Mouse (Mus musculus) c-Kit-positive CD71-negative TER-119-negative erythroid progenitor cells, embryonic 14.5 days (primary cell): Measurements from ENCODE around the gene Tenm4.

Source experiments
- DNase-seq: peaks from one replicate; pipeline ENCODE4 v3.0.0-alpha.2; 2013; ENCODE audit warnings: low read depth

Tenm4 gene

DNA sequence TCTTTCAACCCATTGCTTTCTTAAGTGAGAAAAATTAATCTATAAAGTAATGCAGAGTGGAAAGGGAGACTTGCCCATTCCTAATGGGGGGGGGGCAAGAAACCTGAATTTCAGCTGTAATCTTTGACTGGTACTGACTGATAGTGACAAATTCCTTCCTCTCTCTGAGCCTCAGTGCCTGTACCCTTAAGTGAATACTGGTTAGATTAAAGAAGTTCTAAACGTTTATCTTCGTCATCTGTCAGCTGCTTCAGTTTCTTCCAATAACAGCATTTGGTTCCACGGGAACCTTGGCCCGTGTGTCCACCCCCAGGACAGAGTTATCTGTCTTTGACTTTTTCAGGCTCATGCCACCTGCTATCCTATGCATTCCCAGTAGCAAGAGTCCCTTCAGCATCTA is 685.5 kb downstream of the Tenm4 start:
- DNase-seq, result no peak

DNA sequence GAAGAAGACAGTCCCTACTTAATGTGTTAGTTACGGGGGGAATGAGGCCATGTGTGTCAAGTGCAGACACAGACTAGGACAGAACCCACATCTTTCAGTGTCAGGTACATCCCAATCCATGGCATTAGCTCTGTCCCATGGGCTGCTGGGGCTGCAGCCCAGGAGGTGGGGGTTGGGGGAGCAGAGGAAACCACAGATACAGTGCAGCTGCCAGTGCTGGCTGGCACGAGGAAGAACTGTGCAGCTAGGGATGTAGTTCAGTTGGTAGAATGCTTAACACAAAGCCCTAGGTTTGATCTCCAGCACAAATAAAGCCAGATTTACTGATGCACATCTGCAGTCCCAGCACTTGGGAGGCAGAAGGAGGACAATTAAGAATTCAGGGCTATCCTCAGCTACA is 688.0 kb downstream of the Tenm4 start:
- DNase-seq, result no peak

DNA sequence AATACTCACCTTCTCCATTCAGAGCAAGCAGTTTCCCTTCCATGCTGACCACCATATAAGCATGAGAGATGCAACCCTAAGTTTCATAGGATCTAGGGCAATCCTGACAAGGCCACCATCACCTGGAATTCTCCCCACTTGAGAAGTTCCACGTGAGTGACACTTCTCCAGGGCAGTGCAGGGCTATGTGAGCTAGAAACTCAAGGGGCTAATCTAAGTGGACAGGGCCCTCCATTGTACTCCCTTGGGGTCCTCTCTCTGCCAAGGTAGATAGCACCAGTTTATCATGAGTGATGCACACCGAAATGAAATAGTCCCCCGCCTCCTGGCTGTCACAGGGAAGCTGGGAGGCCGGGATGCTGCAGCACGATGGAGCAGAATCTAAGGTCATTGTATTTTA is 688.6 kb downstream of the Tenm4 start:
- DNase-seq, result no peak

DNA sequence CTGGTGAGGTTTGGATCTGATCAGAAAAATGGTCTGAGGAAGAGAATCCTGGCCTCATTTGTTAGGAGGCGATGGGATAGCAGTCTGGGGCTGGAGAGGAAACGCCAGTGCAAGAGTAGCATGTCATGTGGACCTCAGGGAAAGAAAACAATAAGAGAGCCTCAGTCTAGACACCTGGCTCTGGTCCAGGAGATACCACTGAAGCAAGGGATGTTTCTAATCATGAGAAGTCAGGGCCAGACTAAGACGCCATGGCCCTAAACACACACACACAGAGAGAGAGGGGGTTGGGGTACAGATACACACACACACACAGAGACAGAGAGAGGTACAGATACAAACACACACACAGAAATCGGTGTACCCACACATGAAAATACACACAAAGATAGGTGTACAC is 689.6 kb downstream of the Tenm4 start:
- DNase-seq, result no peak

DNA sequence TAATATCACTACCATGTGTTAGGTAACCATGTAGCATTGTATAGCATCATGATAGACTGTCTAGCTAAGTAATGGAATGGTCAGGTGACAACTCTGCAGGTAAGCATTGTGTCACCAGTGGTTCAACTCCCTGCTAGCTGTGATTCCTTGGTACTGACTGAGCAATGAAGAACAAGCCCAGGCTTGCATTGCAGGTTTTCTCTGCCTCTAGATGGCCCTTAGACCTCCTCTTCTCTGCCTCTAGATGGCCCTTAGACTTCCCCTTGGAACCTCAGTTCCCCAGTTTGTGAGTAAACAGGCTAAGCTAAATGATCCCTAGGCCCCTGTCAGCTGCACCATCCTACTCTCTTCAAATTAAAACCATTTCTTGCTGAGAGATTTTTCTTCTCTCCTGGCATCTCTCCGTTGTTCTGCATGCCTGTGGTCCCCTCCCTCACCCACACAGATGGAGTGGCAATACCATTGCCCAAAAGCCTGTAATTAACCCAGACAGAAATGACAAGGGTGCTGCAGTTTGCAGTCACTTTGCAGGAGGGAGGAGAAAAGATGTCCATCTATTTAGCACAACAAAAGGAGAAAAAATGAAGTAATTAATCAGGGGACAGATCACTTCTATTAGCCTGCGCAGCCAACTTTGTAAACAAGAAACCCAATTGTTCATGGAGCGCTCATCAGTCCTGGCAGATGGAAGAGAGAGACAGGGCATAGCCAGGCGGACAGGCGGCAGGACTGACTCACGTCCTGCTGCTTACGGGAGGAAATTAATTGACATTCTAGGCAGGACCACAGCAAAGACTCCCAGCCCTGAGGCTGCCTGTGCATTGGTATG is 694.1 kb downstream of the Tenm4 start:
- DNase-seq, result no peak

DNA sequence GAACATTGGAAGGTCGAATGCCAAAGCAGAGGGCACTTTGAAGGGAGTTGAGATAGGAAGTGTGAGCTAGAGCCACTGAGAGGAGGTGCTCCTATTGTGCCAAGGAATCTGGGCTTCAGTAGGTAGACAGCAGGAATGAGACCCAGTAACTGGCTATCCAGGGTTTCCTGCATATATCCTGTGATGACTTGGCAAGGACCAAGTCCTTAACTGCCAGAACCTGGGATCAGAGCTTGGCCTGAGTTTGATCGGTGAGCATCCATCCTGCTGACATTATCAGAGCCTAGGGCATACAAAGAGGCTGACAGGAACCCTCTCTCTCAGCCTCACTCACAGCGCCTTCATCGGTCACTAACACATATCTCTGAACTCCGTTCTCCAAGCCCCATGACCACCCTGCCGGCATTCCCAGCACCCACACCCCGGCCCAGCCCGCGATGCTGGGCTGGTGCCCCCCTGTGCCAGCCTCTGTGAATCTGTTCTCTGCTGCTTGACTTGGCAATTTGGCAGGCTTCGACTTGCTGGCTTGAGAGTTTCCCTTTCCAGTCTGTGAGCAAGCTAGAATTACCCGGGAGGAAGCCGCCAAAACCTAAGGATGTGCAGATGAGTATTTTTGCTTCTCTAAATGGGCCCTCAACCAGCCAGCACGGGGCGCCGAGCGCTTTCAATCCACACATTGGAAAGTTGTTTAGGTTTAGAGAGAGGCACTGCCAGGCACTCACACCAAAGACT is 698.2 kb downstream of the Tenm4 start:
- DNase-seq, result no peak

DNA sequence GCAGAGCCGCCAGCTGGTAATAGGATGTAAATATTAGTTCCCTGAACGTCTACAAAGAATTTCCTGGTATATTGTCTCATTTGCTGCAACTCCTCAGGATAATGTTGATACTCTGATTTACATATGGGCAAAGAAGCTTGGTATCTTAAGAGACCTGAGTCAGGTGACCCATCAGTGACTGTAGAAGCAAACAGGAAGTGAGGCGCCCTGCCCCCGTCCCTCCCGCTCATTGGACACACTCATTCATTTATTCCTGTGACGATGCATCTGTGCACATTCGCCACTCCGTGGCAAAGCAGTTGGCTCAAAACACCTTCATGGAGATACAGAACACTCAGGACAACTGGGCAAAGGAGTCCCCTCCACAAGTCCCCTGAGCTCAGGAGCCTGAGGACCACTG is 699.4 kb downstream of the Tenm4 start:
- no peak for DNase-seq

DNA sequence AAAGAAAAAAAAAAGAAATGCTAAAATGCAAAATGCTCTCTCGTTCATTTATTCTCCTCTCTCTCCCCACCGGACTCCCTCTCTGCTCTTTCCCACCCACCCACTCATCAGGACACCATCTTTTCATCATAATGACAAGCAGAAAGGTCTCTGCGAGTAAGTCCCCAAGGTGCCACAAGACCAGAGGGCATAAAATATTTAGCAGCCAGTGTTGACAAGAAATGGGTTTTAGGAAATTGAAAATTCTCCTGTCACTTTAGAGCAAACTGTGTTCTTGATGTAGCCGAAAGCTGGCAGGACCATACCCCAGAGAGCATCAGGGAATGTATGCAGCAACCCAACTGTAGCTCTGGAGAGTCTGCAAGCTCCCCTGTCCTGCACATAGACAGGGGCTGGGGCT is 700.0 kb downstream of the Tenm4 start:
- DNase-seq, result no peak

DNA sequence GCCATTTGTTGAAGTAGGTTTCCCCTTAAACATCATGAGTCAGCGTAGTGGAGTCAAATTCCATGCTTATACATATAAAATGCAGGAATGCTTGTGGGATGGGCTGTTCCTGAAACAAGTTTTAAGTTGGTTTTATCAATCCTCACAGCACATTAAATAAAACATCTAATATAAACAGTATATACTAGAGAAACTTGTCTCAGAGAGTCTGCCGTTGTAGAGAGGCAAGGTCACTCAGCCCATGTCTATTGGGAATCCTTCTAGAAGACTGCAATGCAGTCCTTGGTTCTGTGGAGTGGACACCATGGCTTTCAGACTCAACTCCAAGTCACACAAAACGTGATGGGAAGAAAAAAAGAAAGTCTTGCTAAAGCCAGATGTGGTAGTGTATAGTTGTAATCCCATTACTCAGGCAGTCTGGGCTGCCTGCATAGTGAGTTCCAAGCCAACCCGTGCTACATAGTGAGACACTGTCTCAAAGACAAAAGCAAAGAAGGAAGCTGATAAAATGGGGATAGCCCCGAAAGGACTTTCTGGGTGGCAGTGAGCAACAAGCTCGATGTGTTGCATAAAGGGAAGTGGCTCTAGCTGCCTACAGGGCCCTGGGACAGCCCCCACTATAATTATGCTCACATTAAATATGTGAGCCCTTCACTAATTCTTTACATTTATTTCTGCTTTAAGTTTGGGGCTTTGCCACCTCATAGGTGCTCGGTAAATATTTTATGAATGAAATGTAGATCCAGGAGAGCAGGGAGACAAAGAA is 707.6 kb downstream of the Tenm4 start:
- DNase-seq, result no peak

DNA sequence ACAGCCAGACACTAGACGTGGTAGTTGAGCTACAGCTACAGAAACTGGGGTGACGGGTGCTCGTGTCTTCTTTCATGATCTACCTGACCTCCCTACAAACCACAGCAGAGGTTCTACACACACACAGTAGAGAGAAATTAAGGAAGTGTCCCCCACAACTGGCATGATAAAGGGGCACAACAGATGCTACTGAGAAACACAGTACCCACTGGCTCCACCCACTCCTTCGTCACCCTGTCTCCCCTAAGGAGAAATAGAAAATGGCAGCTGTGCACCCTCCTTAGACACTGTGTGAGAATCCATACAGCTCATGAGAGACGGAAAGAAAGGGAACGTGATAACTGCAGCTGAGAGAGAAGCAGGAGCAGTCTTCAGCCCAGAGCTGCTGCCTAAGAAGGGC is 708.5 kb downstream of the Tenm4 start:
- no peak for DNase-seq

DNA sequence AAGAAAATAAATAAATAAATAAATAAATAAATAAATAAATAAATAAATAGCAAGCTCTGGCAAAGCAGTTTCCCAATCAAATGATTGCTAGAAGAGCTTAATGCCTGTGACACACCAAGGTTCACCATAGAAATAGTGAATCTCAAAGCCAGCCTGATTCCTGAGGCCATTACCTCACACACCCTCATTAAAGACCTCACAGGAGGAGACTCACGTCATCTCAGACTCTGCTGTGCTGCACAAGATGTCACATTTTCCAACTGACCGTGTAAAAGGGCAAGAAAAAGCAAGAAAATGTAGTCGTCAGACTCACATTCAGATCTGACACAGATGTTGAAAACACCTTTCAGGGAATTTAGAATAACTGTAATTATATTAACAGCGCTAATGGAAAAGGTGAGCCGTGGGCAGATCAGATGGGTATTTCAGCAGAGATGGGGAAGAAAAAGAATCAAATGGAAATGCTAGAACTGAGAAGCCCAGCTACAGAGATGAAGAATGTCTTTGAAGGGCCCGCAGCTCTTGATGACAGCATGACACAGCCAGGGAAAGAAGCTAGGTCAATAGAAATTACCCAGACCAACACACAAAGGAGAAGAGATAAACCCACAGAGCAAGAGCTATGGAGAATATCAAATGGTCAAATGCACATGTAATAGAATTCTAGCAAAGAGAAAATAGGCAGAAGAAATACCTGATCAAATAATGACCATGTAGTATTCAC is 709.3 kb downstream of the Tenm4 start:
- no peak for DNase-seq

DNA sequence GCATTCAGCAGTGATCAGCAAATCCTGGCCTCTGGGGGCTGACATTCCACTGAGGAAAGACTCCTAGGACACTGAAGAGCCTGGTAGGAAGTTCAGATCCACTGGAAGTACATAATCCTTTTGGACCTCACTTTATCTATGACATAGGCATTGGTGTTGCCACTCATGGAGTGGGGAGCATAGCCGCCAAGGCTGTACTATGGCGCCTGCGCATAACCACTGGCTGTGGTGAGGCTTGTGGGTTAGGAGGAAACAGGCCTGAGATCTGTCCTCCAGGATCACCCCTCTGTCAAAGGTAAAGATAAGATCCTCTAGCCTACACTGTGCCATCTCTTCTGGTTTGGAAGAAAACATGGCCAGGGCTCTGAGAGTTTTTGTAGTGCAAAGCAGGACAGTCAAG is 712.3 kb downstream of the Tenm4 start:
- no peak for DNase-seq

DNA sequence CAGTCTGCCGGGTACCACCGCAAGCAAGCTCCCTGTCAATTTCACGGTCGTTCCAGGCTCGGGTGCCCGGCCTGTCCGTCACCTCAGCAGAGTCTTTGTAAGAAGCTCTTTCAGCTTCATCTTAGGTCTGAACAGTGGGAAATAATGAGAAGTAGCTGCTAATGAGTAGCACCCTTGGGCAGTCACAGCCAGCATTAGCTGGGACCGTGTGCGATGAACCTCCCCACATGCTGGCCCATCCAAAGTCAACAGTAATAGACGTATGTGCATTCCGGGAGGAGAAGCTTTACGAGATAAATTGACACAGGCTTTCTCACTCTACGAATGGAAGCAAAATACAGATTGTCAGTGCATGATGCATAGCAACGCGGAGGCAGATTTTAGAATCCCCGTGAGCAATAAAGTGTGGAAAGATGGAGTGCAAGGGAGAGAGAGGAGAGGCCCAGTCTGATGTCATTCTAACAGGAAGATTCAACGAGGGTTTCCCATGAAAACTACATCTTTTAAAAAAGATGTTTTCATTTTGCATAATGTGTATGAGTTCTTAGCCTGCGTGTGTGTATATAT is 716.1 kb downstream of the Tenm4 start:
- DNase-seq, result no peak

DNA sequence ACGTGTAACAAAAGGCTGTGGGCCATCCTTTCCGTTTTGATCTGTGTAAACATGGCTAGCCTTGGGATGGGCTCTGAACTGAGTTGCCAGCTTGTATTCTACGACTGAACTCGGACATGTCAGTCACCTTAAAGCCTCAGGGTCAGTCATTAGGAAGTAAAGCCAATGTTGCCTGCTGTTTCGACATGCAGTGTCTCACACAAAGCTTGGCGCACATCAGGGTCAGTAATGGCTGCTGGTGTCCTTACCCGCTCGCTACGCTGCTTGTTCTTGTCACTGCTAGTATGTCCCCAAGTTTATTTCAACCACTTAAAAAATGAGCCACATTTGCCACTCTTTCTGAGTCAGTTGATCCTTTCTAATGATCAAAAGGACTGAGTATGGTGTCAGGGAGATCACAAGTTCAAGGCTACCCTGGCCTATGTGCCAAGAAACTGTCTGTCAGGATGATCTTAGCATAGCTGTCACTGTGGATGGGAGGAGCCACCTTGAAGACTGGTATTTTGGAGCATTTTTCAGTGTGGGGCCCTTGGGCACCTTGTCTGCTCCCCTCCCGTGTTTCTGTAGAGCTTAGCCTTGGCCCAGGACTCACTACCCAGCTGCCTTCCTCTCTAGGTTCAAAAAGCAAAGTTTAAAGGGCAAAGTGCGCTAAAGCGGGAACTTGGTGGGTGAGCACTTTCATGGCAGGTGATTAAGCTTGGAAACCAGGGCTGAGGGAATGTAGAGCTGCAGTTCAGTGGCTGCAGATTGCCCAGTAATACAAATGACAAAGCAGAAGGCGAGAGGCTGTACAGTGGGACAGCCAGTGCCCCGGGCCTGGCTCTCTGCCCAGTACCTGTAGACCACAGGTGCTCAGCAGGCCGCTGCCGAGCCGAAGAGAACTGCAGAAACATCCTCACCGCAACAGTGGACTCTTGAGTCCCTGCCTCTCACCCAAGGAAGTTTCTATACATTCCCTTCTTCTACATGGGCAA is 718.3 kb downstream of the Tenm4 start:
- DNase-seq, result no peak

DNA sequence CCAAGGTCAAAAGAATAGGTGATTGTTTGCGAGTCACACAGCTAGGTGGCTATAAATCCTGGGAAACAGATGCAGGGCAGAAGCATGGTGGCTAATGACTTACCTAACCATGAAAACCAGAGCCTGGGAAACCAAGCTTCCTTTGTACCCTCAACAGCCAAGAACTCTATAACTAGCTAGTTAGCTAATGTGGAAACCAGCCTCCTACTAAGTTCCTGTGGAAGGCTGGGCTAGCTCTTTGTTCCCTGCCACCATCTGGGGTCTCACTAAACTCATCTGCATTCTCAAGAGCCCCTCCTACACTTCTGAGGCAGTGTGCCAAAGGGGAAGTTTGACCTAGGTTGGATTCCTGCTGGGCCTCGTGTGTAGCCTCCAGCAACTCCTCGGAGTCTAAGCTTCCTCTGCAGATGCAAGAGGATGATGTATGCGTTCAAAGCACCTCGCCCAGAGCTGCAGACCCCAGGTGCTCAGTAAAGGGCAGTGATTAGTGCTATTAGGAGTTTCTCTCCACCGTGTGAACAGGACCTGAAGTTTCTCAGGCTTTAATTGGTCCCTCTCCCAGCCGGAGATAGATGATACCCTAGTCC is 719.1 kb downstream of the Tenm4 start:
- no peak for DNase-seq

DNA sequence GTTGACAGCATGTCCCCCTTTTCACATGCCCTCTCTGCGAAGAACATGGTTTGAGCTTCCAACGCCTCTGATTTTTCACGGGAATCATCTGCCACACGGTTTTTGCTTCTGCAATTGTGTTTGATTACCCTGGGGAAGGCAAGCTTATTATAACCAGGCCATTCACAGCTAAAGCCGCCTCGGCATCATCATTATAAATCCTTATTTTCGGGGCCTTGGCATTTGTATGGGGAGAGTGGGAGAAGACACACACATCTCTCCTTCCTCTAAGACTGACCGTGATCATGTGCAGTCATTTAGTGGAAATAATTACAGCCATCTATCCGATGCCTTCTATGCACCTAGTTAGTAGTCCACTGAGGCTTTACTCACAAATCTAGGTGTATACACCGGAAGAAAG is 719.9 kb downstream of the Tenm4 start:
- no peak for DNase-seq

DNA sequence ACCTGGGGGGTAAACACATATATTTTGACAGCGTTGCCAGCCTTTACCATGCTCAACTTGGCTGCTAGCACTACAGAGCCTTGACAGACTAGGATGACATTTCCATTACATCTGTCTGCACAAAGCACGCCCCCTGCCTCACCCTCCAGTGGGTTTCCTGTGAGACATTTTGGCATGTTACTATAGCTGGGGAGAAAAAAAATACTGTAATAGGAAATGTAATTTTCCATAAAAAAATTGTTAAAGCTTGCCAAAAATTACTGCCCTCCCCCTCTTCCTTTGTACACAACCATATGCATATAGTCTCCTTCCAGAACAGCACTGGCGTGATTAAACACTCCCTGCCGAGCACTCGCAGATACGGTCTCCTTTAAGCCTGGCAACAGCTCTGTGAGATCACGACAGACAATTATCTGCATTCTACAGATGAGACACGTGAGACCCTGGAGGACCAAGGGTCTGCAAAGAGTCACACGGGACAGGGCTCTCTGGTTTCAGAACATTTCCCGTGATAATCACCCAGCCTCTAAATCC is 728.1 kb downstream of the Tenm4 start:
- no peak for DNase-seq

DNA sequence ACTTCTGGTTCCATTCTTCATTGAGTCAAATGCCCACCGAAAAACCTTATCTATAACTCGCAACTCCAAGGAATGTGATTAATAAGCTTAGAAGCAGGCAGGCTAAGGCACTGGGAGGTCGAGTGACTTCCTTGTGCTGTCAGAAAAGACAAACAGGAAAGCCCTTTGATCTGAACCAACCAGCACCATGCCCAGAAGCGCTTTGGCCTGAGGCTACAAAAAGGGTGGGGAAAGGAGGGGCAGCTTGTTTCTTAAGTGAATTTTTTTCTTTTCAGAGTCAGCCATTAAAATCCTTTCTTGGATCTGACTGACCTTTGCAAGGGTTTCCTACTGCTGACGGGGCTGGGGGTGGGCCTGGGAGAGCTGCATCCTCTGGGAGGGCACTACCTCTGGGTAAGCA is 731.1 kb downstream of the Tenm4 start:
- no peak for DNase-seq

DNA sequence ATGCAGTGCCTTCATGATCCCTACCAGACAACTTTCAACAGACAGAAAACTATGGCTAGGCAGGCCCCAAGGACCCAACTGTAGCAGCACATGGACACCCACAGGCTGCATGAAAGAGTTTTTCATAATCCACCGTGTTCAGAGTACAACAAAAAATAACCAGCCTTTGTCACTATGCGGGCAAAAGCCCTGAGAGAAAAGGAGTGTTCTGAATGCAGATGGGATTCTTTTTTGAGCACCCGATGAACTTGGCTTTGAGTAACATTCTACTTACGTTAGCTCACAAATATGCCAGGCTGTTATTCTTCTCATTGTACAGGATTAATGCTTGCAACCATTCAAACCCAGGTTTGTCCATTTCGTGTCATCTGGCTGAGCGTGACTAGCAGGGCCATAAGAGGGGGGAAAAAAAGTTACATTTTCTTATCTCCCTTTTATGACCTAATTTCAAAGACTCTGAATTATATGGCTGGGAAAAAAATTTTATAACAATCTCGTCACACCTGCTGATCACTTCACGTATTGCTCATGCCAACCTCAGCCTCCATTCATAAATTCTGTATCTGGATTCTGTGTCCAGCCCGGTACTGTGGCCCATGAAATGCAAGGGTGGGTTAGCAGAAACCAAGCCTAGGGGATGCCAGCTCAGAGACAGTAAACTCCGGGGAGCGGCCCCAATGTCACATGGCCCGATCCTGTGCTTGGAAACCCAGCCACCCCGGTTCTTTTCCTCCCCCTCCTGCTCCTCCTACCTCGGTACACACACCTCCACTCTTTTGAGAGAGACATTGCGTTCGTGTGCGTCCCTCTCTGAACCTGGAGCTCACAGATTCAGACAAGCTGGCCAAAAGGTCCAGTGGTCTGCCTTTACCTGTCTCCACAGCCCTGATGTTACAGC is 732.3 kb downstream of the Tenm4 start:
- no peak for DNase-seq
